Mouse (Mus musculus) neutrophil, adult 65 days (primary cell): Measurements from ENCODE around the gene Zfp422. TPM values are rescaled to one million over a fixed set of nuclear protein-coding genes. Genes with fewer than 3 reads are reported as not detected.

ENCODE experiments used
- total RNA-seq: library from RNA; stranded (reverse); gene quantifications from 2 replicates; pipeline ENCODE4 v1.2.4, GENCODE M21; 2023

Gene Zfp422
- total RNA-seq = 10.8 and 11.1 TPM in 2 replicates

DNA sequence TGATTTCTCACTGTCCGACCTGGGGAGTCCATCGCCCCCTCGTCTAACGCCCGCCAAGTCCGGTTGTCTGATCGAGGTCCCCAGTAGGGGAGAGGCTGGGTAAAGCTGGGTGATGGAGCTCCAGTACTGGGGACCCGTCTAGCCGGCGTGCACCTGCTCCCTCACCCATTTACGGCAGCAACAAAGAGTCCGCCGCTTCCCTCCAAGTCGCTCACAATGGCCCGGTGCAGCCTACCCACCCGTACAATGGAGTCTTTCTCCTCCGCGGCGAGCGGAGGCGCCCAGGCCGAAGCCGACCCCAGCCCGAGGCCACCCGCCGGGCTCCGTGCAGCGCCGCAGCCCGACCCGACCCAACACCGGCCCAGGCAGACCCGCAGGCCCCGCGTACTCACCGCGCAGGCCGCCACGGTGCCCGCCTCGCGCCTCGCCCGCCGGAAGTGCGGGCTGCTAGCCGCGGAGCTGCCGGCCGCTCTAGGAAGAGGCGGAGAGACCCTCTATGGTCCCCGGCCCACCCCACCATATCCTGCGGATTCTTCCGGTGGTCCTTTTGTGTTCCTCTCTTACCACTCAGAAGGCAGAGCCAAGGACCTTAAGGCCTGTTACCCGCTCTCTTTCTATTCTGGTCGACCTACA lies at the start of gene Zfp422:
Gene Zfp422 (minus strand): TSS at position 461 of the 633 bp plus-strand sequence.

DNA sequence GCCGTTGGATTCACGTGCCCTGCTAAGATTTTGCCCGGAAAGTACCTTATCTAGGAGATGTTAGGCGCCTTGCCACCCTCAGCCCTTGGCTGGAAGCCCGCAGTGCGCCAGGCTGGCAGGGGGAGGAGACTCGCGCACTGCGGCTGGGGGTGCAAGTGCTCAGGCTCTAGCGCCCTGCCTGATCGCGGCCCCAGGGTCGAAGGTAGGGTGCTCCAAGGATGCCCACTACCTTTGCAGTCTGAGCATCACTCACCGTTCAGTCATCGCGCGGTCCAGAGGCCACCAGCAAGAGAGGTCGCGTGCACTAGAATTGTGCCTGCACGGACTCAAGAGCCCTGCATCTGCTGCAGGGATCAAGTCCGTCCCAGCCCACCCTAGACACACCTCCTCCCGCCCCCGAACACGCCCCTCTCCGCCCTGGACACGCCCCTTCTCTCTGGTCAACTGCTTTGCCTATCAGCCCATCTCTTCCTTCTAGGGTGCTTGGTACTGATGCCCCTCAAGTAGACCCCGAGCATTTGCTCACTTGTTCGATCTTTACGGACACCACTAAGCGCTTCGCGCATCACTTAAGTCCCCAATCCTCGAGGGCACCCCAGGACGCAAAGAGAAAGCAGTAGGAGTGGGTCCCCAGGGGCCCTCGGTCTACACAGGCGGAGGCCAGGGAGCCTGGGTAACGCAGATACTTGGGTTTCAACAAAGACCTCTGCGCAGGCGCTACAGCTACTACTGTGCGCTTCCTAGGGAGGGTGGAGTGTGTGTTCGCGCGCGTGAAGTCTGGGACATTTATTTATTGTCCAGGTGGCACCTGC lies 44.9 kb upstream of the Zfp422 start, which contains the start of gene Rassf4:
Gene Rassf4 (minus strand): TSS at position 482 of the 812 bp plus-strand sequence.

DNA sequence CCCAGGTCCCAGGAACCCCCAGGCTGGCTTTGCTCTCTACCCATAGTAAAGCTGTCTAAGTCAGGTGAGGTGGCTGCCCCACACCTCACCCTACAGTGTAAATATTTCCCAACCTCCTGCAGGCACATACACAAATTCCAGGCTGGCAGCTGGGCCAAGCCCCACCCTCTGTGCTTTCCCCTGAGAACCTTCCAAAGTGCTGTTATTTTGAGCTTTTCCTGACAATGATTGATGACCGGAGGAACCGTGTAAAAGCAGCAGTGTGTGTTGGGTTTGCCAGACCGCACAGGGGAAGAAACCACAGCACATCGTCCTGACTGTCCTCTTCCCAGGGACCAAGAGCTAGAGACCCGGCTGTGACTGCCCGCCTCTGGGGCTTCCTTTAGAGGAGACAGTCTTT lies 21.6 kb upstream of the Zfp422 start, which contains the start of gene Depp1:
Gene Depp1 (plus strand): TSS at position 204 of the 400 bp plus-strand sequence.

DNA sequence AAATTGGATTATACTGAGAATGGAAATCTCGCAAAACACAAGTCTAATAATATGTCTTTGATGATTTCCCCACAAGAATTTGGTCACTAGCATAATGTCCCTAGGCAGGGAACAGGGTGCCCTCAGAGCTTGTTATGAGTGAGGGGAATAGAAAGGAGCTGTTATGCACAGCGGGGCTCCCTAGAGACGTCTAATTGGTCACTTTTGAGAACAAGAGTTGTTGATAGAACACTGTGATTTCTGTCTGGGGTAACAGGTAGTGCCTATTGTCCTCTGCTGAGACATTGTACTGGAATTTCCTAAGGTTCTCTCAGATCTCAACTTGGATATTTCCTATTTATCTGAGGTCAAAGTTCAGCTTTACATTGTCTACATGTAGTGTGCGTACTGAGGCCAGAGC lies 44.7 kb downstream of the Zfp422 start, which contains the start of gene Olfr215:
Gene Olfr215 (minus strand): TSS at position 101 of the 400 bp plus-strand sequence.

Other genes starting within 250 kb of the Zfp422 start
- 294 and 307 TPM in 2 replicates for gene Alox5, start 167.8 kb downstream of the Zfp422 start, total RNA-seq
- not detected in 2 replicates for gene Olfr211, start 139.9 kb downstream of the Zfp422 start, total RNA-seq
- gene Olfr212, start 122.5 kb downstream of the Zfp422 start, total RNA-seq = 0.35 TPM in 1 of 2 replicates, not detected in the other
- not detected in 2 replicates for gene Olfr213, start 90.5 kb downstream of the Zfp422 start, total RNA-seq
- gene Gm5580, start 77.9 kb downstream of the Zfp422 start, total RNA-seq = 0.82 and 2.3 TPM in 2 replicates
- gene Olfr214, start 74.8 kb downstream of the Zfp422 start, total RNA-seq = not detected in 2 replicates
- not detected in 2 replicates for gene Olfr215, start 44.8 kb downstream of the Zfp422 start, total RNA-seq
- 0.98 TPM in 1 of 2 replicates, not detected in the other for gene Depp1, start 21.6 kb upstream of the Zfp422 start, total RNA-seq
- gene Rassf4, start 45.0 kb upstream of the Zfp422 start, total RNA-seq = 82.7 and 104 TPM in 2 replicates
- gene Tmem72, start 87.9 kb upstream of the Zfp422 start, total RNA-seq = 0.20 and 0.22 TPM in 2 replicates